Mouse (Mus musculus): ENCODE measurements around the gene Zzef1. TPM values are rescaled to one million over a fixed set of nuclear protein-coding genes. Genes with fewer than 3 reads are reported as not detected.

Gene Zzef1
- total RNA-seq, 4 experiments from 2014 or later = 17.5 to 19.3 (median 18.8) TPM

GRCm38 (mm10) chr11:72908391-72908790, 112.4 kb downstream of the Zzef1 start:
- no peak for DNase-seq (ENCODE audit: low spot score)

GRCm38 (mm10) chr11:72917299-72917996, 121.4 kb downstream of the Zzef1 start:
- DNase-seq (ENCODE audit: low spot score) = no peak

GRCm38 (mm10) chr11:72923116-72923515, 127.1 kb downstream of the Zzef1 start:
- no peak for DNase-seq (ENCODE audit: low spot score)

GRCm38 (mm10) chr11:72924458-72924857, 128.4 kb downstream of the Zzef1 start:
- DNase-seq (ENCODE audit: low spot score) = no peak

GRCm38 (mm10) chr11:72925067-72925466, 129.0 kb downstream of the Zzef1 start:
- DNase-seq (ENCODE audit: low spot score) = no peak

- DNase-seq (ENCODE audit: low spot score) = peak; percentile 68
Observed at GRCm38 (mm10) chr11:72926226-72926890, 130.3 kb downstream of the Zzef1 start.

GRCm38 (mm10) chr11:72928516-72928915, 132.5 kb downstream of the Zzef1 start:
- DNase-seq (ENCODE audit: low spot score) = no peak

- peak; percentile 60 for DNase-seq (ENCODE audit: low spot score)
Observed at GRCm38 (mm10) chr11:72940208-72941143, 144.4 kb downstream of the Zzef1 start.

- DNase-seq (ENCODE audit: low spot score) = no peak
Observed at GRCm38 (mm10) chr11:72944996-72945793, 149.2 kb downstream of the Zzef1 start.

GRCm38 (mm10) chr11:72945875-72946559, 150.0 kb downstream of the Zzef1 start:
- DNase-seq (ENCODE audit: low spot score) = peak; percentile 75

GRCm38 (mm10) chr11:72946560-72947119, 150.6 kb downstream of the Zzef1 start:
- no peak for DNase-seq (ENCODE audit: low spot score)

GRCm38 (mm10) chr11:72947840-72948239, 151.8 kb downstream of the Zzef1 start:
- DNase-seq (ENCODE audit: low spot score) = no peak

GRCm38 (mm10) chr11:72948254-72948653, 152.2 kb downstream of the Zzef1 start:
- no peak for DNase-seq (ENCODE audit: low spot score)

- no peak for DNase-seq (ENCODE audit: low spot score)
Observed at GRCm38 (mm10) chr11:72951137-72952000, 155.3 kb downstream of the Zzef1 start.

- peak; percentile 76 for DNase-seq (ENCODE audit: low spot score)
Observed at GRCm38 (mm10) chr11:72952226-72952625, 156.2 kb downstream of the Zzef1 start.

- DNase-seq (ENCODE audit: low spot score) = no peak
Observed at GRCm38 (mm10) chr11:72952697-72953096, 156.7 kb downstream of the Zzef1 start.

- DNase-seq (ENCODE audit: low spot score) = no peak
Observed at GRCm38 (mm10) chr11:72953116-72953439, 157.1 kb downstream of the Zzef1 start.

GRCm38 (mm10) chr11:72953440-72954151, 157.6 kb downstream of the Zzef1 start:
- DNase-seq (ENCODE audit: low spot score) = peak; percentile 72

- DNase-seq (ENCODE audit: low spot score) = no peak
Observed at GRCm38 (mm10) chr11:72954216-72954615, 158.2 kb downstream of the Zzef1 start.

All from heart, adult 8-10 months (tissue).